Mouse (Mus musculus) thymus, adult 18-20 months (tissue): ENCODE data around the gene S1pr1.

Experiments used
- DNase-seq, 2 experiments: peaks; one replicate each; pipeline ENCODE4 v3.0.0; 2022; ENCODE audit warnings: mixed read lengths in 2 of 2

S1pr1 gene

GRCm38 (mm10) chr3:115672965-115673662 lies 41.8 kb downstream of the S1pr1 start:
- DNase-seq: no peak

DNA sequence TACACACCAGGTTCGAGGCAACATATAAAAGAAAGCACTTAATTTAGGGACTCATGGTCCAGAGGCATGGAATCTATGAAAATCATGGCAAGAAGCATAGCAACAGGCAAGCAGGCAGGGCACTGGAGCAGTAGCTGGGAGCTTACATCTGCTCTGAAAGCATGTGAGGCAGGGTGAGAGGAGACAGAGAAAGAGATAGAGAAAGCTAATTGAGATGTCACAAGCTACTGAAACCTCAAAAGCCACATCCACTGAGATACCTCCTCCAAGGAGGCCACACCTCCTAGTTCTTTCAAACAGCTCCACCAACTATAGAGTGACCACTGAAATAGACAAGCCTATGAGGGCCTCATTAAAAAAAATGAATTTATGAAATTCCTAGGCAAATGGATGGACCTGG lies 45.6 kb downstream of the S1pr1 start:
- DNase-seq: no peak

DNA sequence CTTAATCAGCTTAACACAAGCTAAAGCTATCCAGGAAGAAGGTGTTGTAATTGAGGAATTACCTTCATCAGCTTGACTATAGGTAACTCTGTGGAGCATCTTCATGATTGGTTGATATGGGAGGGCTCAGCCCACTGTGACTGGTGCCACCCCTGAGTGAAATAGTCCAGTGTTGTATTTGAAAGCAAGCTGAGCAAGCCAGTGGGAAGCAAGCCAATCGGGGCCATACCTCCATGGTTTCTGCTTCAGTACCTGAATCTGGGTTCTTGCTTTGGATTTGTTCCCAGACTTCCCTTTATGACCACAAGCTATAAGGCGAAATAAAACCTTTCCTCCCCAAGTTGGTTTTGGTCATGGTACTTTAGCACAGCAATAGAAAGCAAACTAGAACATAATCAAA lies 47.7 kb downstream of the S1pr1 start:
- DNase-seq: no peak

GRCm38 (mm10) chr3:115666547-115666946 lies 48.3 kb downstream of the S1pr1 start:
- DNase-seq: no peak

DNA sequence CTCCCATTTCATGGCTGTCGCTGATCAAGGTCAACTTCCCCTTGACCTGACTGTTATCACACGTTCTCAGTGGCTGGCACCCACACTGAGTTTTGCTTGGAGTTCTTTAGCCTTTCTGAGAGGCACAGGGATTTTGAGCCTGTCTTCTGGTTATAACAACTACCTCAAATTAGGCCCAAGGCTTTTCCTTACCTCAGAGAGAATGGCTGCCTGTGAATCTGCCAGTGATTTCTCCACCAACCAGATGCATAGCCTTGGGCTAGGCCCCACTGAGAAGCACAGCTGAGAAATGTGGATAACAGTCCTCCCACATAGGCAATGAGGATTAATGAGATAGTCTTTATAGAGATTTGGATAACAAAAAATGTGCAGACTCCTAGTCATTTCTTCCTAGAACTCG lies 50.4 kb downstream of the S1pr1 start:
- no peak for DNase-seq

DNA sequence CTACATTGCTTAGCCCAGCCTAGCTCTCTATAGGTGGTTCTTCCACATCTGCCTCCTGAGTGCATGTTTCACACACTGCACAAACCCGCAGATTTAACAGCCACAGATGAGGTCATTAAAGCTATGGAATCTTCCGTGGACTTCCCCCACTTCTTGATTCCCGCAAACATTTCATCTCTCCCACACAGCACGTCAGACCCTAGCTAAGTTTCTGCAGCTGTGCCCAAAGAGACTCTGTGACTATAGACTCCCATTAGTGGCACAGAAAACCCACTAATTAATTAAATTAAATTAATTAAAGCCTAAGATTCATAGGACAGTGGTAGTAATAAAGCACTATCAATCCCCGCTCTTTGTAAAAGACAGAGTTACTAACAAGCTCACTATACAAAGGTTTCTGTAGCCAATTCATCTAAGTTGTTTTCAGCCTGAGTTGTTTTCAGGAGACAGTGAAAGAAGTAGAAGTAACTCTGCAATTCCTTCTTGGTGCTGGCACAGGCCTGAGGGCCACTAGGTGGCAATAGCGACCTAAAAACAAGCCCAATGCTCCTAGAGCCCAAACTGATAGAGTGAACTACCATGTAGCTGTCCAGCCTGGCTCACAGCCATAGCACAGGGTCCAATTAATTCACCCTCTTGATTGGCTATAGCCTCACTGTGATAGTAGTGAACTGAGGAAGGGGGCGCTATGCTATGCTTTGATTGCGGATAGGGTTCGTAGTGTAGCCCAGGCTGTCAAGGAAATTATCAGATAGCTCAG lies 54.0 kb downstream of the S1pr1 start:
- peak in 1 of 2 experiments; percentile 49 for DNase-seq
